Comparison of ENCODE assay signal across 8 mouse cellular contexts in the genomic region with DNA sequence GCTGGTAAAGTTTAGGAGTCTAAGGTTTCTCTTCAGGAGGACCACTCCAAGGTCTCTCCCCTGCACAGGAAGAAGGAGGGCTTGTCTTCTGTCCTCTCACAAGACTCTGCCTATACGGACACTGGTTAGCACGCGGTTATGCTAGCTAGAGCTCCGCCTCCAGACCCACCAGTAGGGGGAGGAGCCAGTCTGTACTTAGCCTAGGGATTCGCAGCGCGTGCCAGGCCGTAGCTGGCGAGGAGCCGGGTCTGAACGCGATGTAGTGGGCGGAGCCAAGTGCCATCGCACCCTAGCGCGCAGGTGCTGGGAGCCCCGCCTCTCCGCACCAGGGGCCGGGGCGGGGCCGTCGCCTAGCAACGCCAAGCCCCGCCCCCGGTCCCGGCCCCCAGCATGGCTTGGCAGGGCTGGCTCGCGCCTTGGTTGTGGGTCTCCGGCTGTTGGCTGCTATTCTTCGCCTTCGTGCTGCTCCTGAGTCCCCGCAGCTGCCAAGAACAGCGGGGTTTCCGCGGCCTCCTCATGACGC. TPM values are rescaled to one million over a fixed set of nuclear protein-coding genes. Genes with fewer than 3 reads are reported as not detected.
DNase-seq lines count a peak whose midpoint lies in the region; ATAC-seq and TF ChIP-seq lines count a peak whose summit lies in the region.

No protein-coding gene starts in this region.

- H3K4me3 ChIP-seq in hindbrain, embryonic 10.5 days = peak overlapping the region; percentile 65
- H3K4me3 ChIP-seq in lung, postnatal 0 days (ENCODE audit: low read depth, low read length) = peak overlapping the region; percentile 41

- no peaks in the 10 kb centered on the region for H3K9me3 ChIP-seq in hindbrain, embryonic 10.5 days
- no peaks in the 10 kb centered on the region for H3K9me3 ChIP-seq in lung, postnatal 0 days (ENCODE audit: low read length)

- peak overlapping the region; percentile 78 for H3K4me2 ChIP-seq in lung, postnatal 0 days (replicated peaks; ENCODE audit: low read depth, low read length)

- DNase-seq in MN1 (ENCODE audit: low spot score) = peak; percentile 99
- peak; percentile 96 for DNase-seq in cerebellum, adult 9-10 months
- peak; percentile 96 for DNase-seq in hindbrain, embryonic 10.5 days (ENCODE audit: low spot score)
- peak; percentile 96 for DNase-seq in layer of hippocampus, adult 9-11 months
- DNase-seq in lung, postnatal 0 days (ENCODE audit: low spot score) = peak; percentile 97
- peak; percentile 96 for DNase-seq in ovary, postnatal 14 days (ENCODE audit: low spot score)
- peak; percentile 97 for DNase-seq in thymus, postnatal 14 days

- no peaks in the 10 kb centered on the region for H3K27me3 ChIP-seq in hindbrain, embryonic 10.5 days (ENCODE audit: insufficient read depth, poor library complexity, severe bottlenecking)
- no peaks in the 10 kb centered on the region for H3K27me3 ChIP-seq in lung, postnatal 0 days (replicated peaks; ENCODE audit: insufficient read depth, low read length)

- H3K27ac ChIP-seq in hindbrain, embryonic 10.5 days = peak overlapping the region; percentile 86
- H3K27ac ChIP-seq in lung, postnatal 0 days (ENCODE audit: low read length) = peak overlapping the region; percentile 72

- H3K36me3 ChIP-seq in hindbrain, embryonic 10.5 days = peaks cover 8% of the 10 kb centered on the region; the same call in 1 of the 2 replicates
- H3K36me3 ChIP-seq in lung, postnatal 0 days (ENCODE audit: insufficient read depth, low read length) = no peaks in the 10 kb centered on the region

- no peak for TF ChIP-seq EP300 in lung, postnatal 0 days (IDR thresholded peaks at IDR 0.05)

- ATAC-seq in frontal cortex, adult (ENCODE audit: low TSS enrichment) = peak; percentile 87
- ATAC-seq in lung, postnatal 0 days = peak; percentile 94

- peaks cover 40% of the 10 kb centered on the region for H3K4me1 ChIP-seq in hindbrain, embryonic 10.5 days (replicated peaks)
- peaks cover 19% of the 10 kb centered on the region for H3K4me1 ChIP-seq in lung, postnatal 0 days (ENCODE audit: insufficient read depth, low read depth, low read length)

- TF ChIP-seq CTCF in lung, postnatal 0 days (IDR thresholded peaks at IDR 0.05) = peak; percentile 65

- H3K9ac ChIP-seq in lung, postnatal 0 days (replicated peaks; ENCODE audit: low read depth) = no peak overlapping the region

- WGBS in hindbrain, embryonic 10.5 days = under 1% methylated on average over 36 of the region's 36 CpGs
- WGBS in lung, postnatal 0 days = under 1% methylated on average over 34 of the region's 36 CpGs

RNA-seq across cellular contexts. Expression of a gene that starts 26.9 kb away (rescaled TPM):
- 11.6 and 12.6 TPM in 2 replicates for polyA plus RNA-seq in hindbrain, embryonic 10.5 days (2016; fragmentation: Nextera tagmentation; extraction: Ambion mirVana)
- polyA plus RNA-seq in lung, postnatal 0 days (2015; fragmentation: Nextera tagmentation; extraction: Ambion mirVana) = 148 and 149 TPM in 2 replicates

RNA-seq across cellular contexts. Expression of a gene that starts 29.6 kb away (rescaled TPM):
- polyA plus RNA-seq in hindbrain, embryonic 10.5 days (2016; fragmentation: Nextera tagmentation; extraction: Ambion mirVana) = 0.37 and 1.4 TPM in 2 replicates
- polyA plus RNA-seq in lung, postnatal 0 days (2015; fragmentation: Nextera tagmentation; extraction: Ambion mirVana) = 3.4 and 5.1 TPM in 2 replicates

RNA-seq across cellular contexts. Expression of a gene that starts 42.7 kb away (rescaled TPM):
- polyA plus RNA-seq in hindbrain, embryonic 10.5 days (2016; fragmentation: Nextera tagmentation; extraction: Ambion mirVana) = 1.8 and 3.0 TPM in 2 replicates
- 4.6 and 4.8 TPM in 2 replicates for polyA plus RNA-seq in lung, postnatal 0 days (2015; fragmentation: Nextera tagmentation; extraction: Ambion mirVana)

RNA-seq across cellular contexts. Expression of a gene that starts 47.6 kb away (rescaled TPM):
- polyA plus RNA-seq in hindbrain, embryonic 10.5 days (2016; fragmentation: Nextera tagmentation; extraction: Ambion mirVana) = 111 and 120 TPM in 2 replicates
- 88.7 and 91.4 TPM in 2 replicates for polyA plus RNA-seq in lung, postnatal 0 days (2015; fragmentation: Nextera tagmentation; extraction: Ambion mirVana)

RNA-seq across cellular contexts. Expression of a gene that starts 47.8 kb away (rescaled TPM):
- polyA plus RNA-seq in hindbrain, embryonic 10.5 days (2016; fragmentation: Nextera tagmentation; extraction: Ambion mirVana) = 238 and 248 TPM in 2 replicates
- 213 and 214 TPM in 2 replicates for polyA plus RNA-seq in lung, postnatal 0 days (2015; fragmentation: Nextera tagmentation; extraction: Ambion mirVana)

Comparison
In these comparisons a context has a peak if more than half of its experiments do, and no peak if none do; other contexts are left out.
1. Peak in every context shown above with its lines: DNase-seq, ATAC-seq, H3K4me3 ChIP-seq and H3K27ac ChIP-seq.
2. RNA of a gene that starts 26.9 kb away (polyA plus RNA-seq): 148 to 149 TPM in lung, postnatal 0 days; 11.6 to 12.6 TPM in hindbrain, embryonic 10.5 days; every median in the first group is over 10 times any median in the second.